Mouse (Mus musculus) kidney, postnatal 14 days (tissue): Measurements from ENCODE around the gene Efl1.

Experiments
- DNase-seq: peaks from one replicate; pipeline ENCODE4 v3.0.0; 2022; ENCODE audit warnings: mixed read lengths

Efl1 gene

GRCm38 (mm10) chr7:82648353-82649080 is at the start of gene Efl1, which contains the start of gene Saxo2:
Gene Efl1, plus strand, starts transcription at chr7:82648614.
Gene Saxo2, minus strand, starts transcription at chr7:82648528.
- DNase-seq: peak; percentile 97

GRCm38 (mm10) chr7:82602008-82602407 is 46.4 kb upstream of the Efl1 start:
- DNase-seq: no peak

- DNase-seq: no peak
Observed at GRCm38 (mm10) chr7:82605425-82605824, 43.0 kb upstream of the Efl1 start.

GRCm38 (mm10) chr7:82609629-82610028 is 38.8 kb upstream of the Efl1 start:
- DNase-seq: peak; percentile 15

GRCm38 (mm10) chr7:82625342-82625741 is 23.1 kb upstream of the Efl1 start:
- peak; percentile 56 for DNase-seq

- DNase-seq: no peak
Observed at GRCm38 (mm10) chr7:82647183-82647582, 1.2 kb upstream of the Efl1 start.

GRCm38 (mm10) chr7:82647909-82648308 is 505 bp upstream of the Efl1 start:
- DNase-seq: no peak

- DNase-seq: peak; percentile 3
Observed at GRCm38 (mm10) chr7:82649081-82649445, 649 bp downstream of the Efl1 start.

- no peak for DNase-seq
Observed at GRCm38 (mm10) chr7:82664604-82665003, 16.2 kb downstream of the Efl1 start.

- no peak for DNase-seq
Observed at GRCm38 (mm10) chr7:82676001-82676400, 27.6 kb downstream of the Efl1 start.

GRCm38 (mm10) chr7:82676834-82677233 is 28.4 kb downstream of the Efl1 start:
- DNase-seq: peak; percentile 6

- no peak for DNase-seq
Observed at GRCm38 (mm10) chr7:82679901-82680300, 31.5 kb downstream of the Efl1 start.

GRCm38 (mm10) chr7:82688736-82689135 is 40.3 kb downstream of the Efl1 start:
- DNase-seq: peak; percentile 47

GRCm38 (mm10) chr7:82691021-82691738 is 42.8 kb downstream of the Efl1 start:
- DNase-seq: peak; percentile 4

GRCm38 (mm10) chr7:82697668-82698067 is 49.3 kb downstream of the Efl1 start:
- no peak for DNase-seq

- DNase-seq: no peak
Observed at GRCm38 (mm10) chr7:82698968-82699367, 50.6 kb downstream of the Efl1 start.

GRCm38 (mm10) chr7:82702384-82703343 is 54.2 kb downstream of the Efl1 start:
- DNase-seq: no peak

GRCm38 (mm10) chr7:82709172-82709571 is 60.8 kb downstream of the Efl1 start:
- DNase-seq: no peak

GRCm38 (mm10) chr7:82715210-82715911 is 66.9 kb downstream of the Efl1 start:
- peak; percentile 69 for DNase-seq

- no peak for DNase-seq
Observed at GRCm38 (mm10) chr7:82715912-82716601, 67.6 kb downstream of the Efl1 start.

GRCm38 (mm10) chr7:82719285-82719684 is 70.9 kb downstream of the Efl1 start:
- DNase-seq: peak; percentile 10

- no peak for DNase-seq
Observed at GRCm38 (mm10) chr7:82719740-82720139, 71.3 kb downstream of the Efl1 start.
